Mouse (Mus musculus): ENCODE data around the gene Dst.

DNA sequence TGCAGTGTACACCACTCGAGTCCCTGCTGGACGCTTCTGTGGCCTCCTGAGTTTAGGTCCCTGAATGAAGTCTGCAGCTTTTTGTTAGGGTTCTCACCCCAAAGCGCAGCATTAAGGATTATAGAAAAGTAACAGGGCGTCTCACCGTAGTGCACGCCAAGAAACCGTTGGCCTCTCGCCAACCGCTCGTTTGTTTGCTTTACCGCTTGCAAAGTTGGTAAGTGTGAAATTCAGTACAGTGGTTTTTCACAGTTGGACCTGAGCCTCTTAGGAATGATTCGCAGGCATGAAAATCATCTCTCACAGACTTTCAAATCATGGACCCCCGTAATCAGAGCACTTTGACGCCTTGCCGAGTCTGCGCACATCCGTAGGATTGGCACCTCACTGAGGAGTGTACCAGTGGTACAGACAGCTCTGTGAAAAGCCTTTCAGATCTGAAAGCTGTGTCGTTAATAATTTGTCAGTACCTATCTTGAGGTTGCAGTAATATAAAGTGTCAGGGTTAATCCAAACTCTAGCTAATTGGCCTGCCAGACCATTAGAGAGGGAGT, 390.7 kb downstream of the Dst start:
- no peak for TF ChIP-seq EP300 (IDR thresholded peaks at IDR 0.05; ENCODE audit: low read depth)
- TF ChIP-seq CTCF (IDR thresholded peaks at IDR 0.05; ENCODE audit: low read depth): no peak

All from liver, embryonic 14.5 days (tissue).